Mouse (Mus musculus) effector memory CD4-positive, alpha-beta T cell, adult 7 months (primary cell): ENCODE measurements around the gene Pced1a. TPM values are rescaled to one million over a fixed set of nuclear protein-coding genes. Genes with fewer than 3 reads are reported as not detected.

ENCODE experiments used
- polyA plus RNA-seq: library from polyadenylated mRNA; unstranded; fragments of 100-300 nt; shearing (Covaris generic); gene quantifications from one replicate; pipeline ENCODE4 v1.2.1, GENCODE M21; 2017

Gene Pced1a
- 13.9 TPM for polyA plus RNA-seq

GRCm38 (mm10) chr2:130424126-130424853, at the start of gene Pced1a, which contains the start of gene Vps16:
Gene Pced1a, minus strand, starts transcription at chr2:130424701.
Gene Vps16, plus strand, starts transcription at chr2:130424339.

GRCm38 (mm10) chr2:130449794-130450433, 25.4 kb upstream of the Pced1a start, which contains the start of gene Ptpra:
Gene Ptpra, plus strand, starts transcription at chr2:130450278.

GRCm38 (mm10) chr2:130406178-130406577, 18.3 kb downstream of the Pced1a start, which contains the start of gene Tmem239:
Gene Tmem239, plus strand, starts transcription at chr2:130406478.

GRCm38 (mm10) chr2:130404939-130405338, 19.6 kb downstream of the Pced1a start, which contains the start of the genes Gm28372 and 1700020A23Rik:
Gene Gm28372, plus strand, starts transcription at chr2:130405239.
Gene 1700020A23Rik, plus strand, starts transcription at chr2:130405259.

GRCm38 (mm10) chr2:130397186-130397985, 27.1 kb downstream of the Pced1a start, which contains the start of gene Cpxm1:
Gene Cpxm1, minus strand, starts transcription at chr2:130397574.

Other genes with a start within 250 kb of the Pced1a start
- 355 TPM for gene Snrpb, start 245.3 kb downstream of the Pced1a start, polyA plus RNA-seq
- 0.16 TPM for gene Tmc2, start 229.5 kb downstream of the Pced1a start, polyA plus RNA-seq
- 386 TPM for gene Nop56, start 150.3 kb downstream of the Pced1a start, polyA plus RNA-seq
- 123 TPM for gene Idh3b, start 140.2 kb downstream of the Pced1a start, polyA plus RNA-seq
- not detected for gene Ebf4, start 129.5 kb downstream of the Pced1a start, polyA plus RNA-seq
- 0.32 TPM for gene Cpxm1, start 27.1 kb downstream of the Pced1a start, polyA plus RNA-seq
- not detected for gene Gm28372, start 19.5 kb downstream of the Pced1a start, polyA plus RNA-seq
- gene 1700020A23Rik, start 19.4 kb downstream of the Pced1a start, polyA plus RNA-seq = not detected
- gene Tmem239, start 18.2 kb downstream of the Pced1a start, polyA plus RNA-seq = not detected
- 266 TPM for gene Vps16, start 362 bp downstream of the Pced1a start, polyA plus RNA-seq
- gene Ptpra, start 25.6 kb upstream of the Pced1a start, polyA plus RNA-seq = 142 TPM
- gene Mrps26, start 139.0 kb upstream of the Pced1a start, polyA plus RNA-seq = 46.4 TPM
- 1.3 TPM for gene Oxt, start 151.5 kb upstream of the Pced1a start, polyA plus RNA-seq
- gene Avp, start 157.9 kb upstream of the Pced1a start, polyA plus RNA-seq = not detected
- 7.9 TPM for gene Fastkd5, start 205.3 kb upstream of the Pced1a start, polyA plus RNA-seq
- 3.4 TPM for gene Ubox5, start 205.3 kb upstream of the Pced1a start, polyA plus RNA-seq
- gene Lzts3, start 218.1 kb upstream of the Pced1a start, polyA plus RNA-seq = 2.0 TPM
- 136 TPM for gene Ddrgk1, start 240.0 kb upstream of the Pced1a start, polyA plus RNA-seq
- gene Itpa, start 242.9 kb upstream of the Pced1a start, polyA plus RNA-seq = 18.0 TPM